Mouse (Mus musculus): ENCODE measurements around the gene Cit. TPM values are rescaled to one million over a fixed set of nuclear protein-coding genes. Genes with fewer than 3 reads are reported as not detected.
A peak's percentile ranks its signal among the peaks of the same experiment; 100 is the strongest.

The Cit gene
- polyA plus RNA-seq, 1 experiment from 2014 or later: 11.7 TPM

GRCm38 (mm10) chr5:116017391-116017790 lies 172.3 kb downstream of the Cit start:
- ChIA-PET CTCF (interaction anchor here (4.8 kb wide), 1 partner anchor 10 kb away, joined by 26 read pairs; no protein-coding TSS in a partner anchor), POLR2A (interaction anchor here (1.5 kb wide), 1 partner anchor 39 kb away, joined by 3 read pairs; no protein-coding TSS in a partner anchor)
- no peaks in the 10 kb centered on the region for H3K27me3 ChIP-seq
- in situ Hi-C loops (cut with MboI; ENCODE audit: low pct_unique_long_range_greater_than_20kb): loop anchor here (10.0 kb wide), 1 partner anchor 1347 kb away; no protein-coding TSS in a partner anchor
- TF ChIP-seq CTCF (IDR thresholded peaks at IDR 0.05): no peak
- DNase-seq (ENCODE audit: low read depth, low spot score) (no peak), ATAC-seq (no peak)

- ChIA-PET CTCF (interaction anchor here (4.8 kb wide), 1 partner anchor 11 kb away, joined by 26 read pairs; no protein-coding TSS in a partner anchor), POLR2A (interaction anchor here (1.5 kb wide), 1 partner anchor 40 kb away, joined by 3 read pairs; no protein-coding TSS in a partner anchor)
- in situ Hi-C loops (cut with MboI; ENCODE audit: low pct_unique_long_range_greater_than_20kb): loop anchor here (10.0 kb wide), 1 partner anchor 1347 kb away; no protein-coding TSS in a partner anchor
- ATAC-seq (no peak), DNase-seq (ENCODE audit: low read depth, low spot score) (no peak)
- no peaks in the 10 kb centered on the region for H3K27me3 ChIP-seq
- no peak for TF ChIP-seq CTCF (IDR thresholded peaks at IDR 0.05)
These were observed 173.1 kb downstream of the Cit start for GRCm38 (mm10) chr5:116018196-116018595.

- peak; percentile 58 for ATAC-seq
These were observed 173.7 kb downstream of the Cit start for GRCm38 (mm10) chr5:116018784-116019183.

GRCm38 (mm10) chr5:116019371-116019770 lies 174.3 kb downstream of the Cit start:
- in situ Hi-C loops (cut with MboI; ENCODE audit: low pct_unique_long_range_greater_than_20kb): loop anchor here (10.0 kb wide), 1 partner anchor 1345 kb away; no protein-coding TSS in a partner anchor
- ChIA-PET POLR2A (interaction anchor here (0.6 to 1.3 kb wide), 2 partner anchors 41 to 177 kb away, joined by 3 to 4 read pairs; no protein-coding TSS in a partner anchor), CTCF (interaction anchor here (0.8 to 4.8 kb wide), 4 partner anchors 12 to 229 kb away, joined by 3 to 26 read pairs (median 4); no protein-coding TSS in a partner anchor)
- DNase-seq (ENCODE audit: low read depth, low spot score) (no peak), ATAC-seq (no peak)
- H3K27me3 ChIP-seq: no peaks in the 10 kb centered on the region
- TF ChIP-seq CTCF (IDR thresholded peaks at IDR 0.05): no peak

More at GRCm38 (mm10) chr5:116018784-116019183, 173.7 kb downstream of the Cit start:
- TF ChIP-seq CTCF (IDR thresholded peaks at IDR 0.05): no peak
- no peak for DNase-seq (ENCODE audit: low read depth, low spot score)
- POLR2A ChIA-PET: no interaction called here
- H3K27me3 ChIP-seq: no peaks in the 10 kb centered on the region
- CTCF ChIA-PET: interaction anchor here (0.8 to 4.8 kb wide), 4 partner anchors 12 to 228 kb away, joined by 3 to 26 read pairs (median 4); no protein-coding TSS in a partner anchor
- in situ Hi-C loops (cut with MboI; ENCODE audit: low pct_unique_long_range_greater_than_20kb): loop anchor here (10.0 kb wide), 1 partner anchor 1346 kb away; no protein-coding TSS in a partner anchor

- in situ Hi-C loops (cut with MboI; ENCODE audit: low pct_unique_long_range_greater_than_20kb): loop anchor here (5.0 kb wide), 1 partner anchor 44 kb away; no protein-coding TSS in a partner anchor
- DNase-seq (ENCODE audit: low read depth, low spot score) (no peak), ATAC-seq (no peak)
- ChIA-PET CTCF (interaction anchor here (1.1 to 2.4 kb wide), 2 partner anchors 8 to 42 kb away, joined by 3 to 13 read pairs; no protein-coding TSS in a partner anchor), POLR2A (interaction anchor here (2.2 kb wide), 1 partner anchor 8 kb away, joined by 9 read pairs; no protein-coding TSS in a partner anchor)
- H3K27me3 ChIP-seq: no peaks in the 10 kb centered on the region
- no peak for TF ChIP-seq CTCF (IDR thresholded peaks at IDR 0.05)
These were observed 176.5 kb downstream of the Cit start for GRCm38 (mm10) chr5:116021552-116021951.

GRCm38 (mm10) chr5:116022131-116022530 lies 177.1 kb downstream of the Cit start:
- DNase-seq (ENCODE audit: low read depth, low spot score): no peak
- CTCF ChIA-PET: interaction anchor here (1.1 to 2.9 kb wide), 3 partner anchors 9 to 43 kb away, joined by 3 to 13 read pairs (median 13); no protein-coding TSS in a partner anchor
- in situ Hi-C loops (cut with MboI; ENCODE audit: low pct_unique_long_range_greater_than_20kb): loop anchor here (5.0 kb wide), 1 partner anchor 45 kb away; no protein-coding TSS in a partner anchor
- TF ChIP-seq CTCF (IDR thresholded peaks at IDR 0.05): no peak
- POLR2A ChIA-PET: interaction anchor here (1.4 to 2.2 kb wide), 3 partner anchors 9 to 13 kb away, joined by 4 to 13 read pairs (median 9); no protein-coding TSS in a partner anchor
- no peak for ATAC-seq
- H3K27me3 ChIP-seq: no peaks in the 10 kb centered on the region

- in situ Hi-C loops (cut with MboI; ENCODE audit: low pct_unique_long_range_greater_than_20kb): loop anchor here (5.0 kb wide), 1 partner anchor 45 kb away; no protein-coding TSS in a partner anchor
- POLR2A ChIA-PET: interaction anchor here (1.4 to 2.2 kb wide), 4 partner anchors 10 to 45 kb away, joined by 4 to 13 read pairs (median 6); no protein-coding TSS in a partner anchor
- CTCF ChIA-PET: interaction anchor here (0.8 to 2.9 kb wide), 6 partner anchors 13 to 1283 kb away, joined by 3 to 13 read pairs (median 3); no protein-coding TSS in a partner anchor
- DNase-seq (ENCODE audit: low read depth, low spot score): no peak
- no peak for ATAC-seq
- TF ChIP-seq CTCF (IDR thresholded peaks at IDR 0.05): no peak
- H3K27me3 ChIP-seq: no peaks in the 10 kb centered on the region
These were observed 177.7 kb downstream of the Cit start for GRCm38 (mm10) chr5:116022658-116023200.

GRCm38 (mm10) chr5:116023251-116023661 lies 178.2 kb downstream of the Cit start:
- ATAC-seq (peak; percentile 31), DNase-seq (ENCODE audit: low read depth, low spot score) (peak; percentile 70)
- no peaks in the 10 kb centered on the region for H3K27me3 ChIP-seq
- TF ChIP-seq CTCF (IDR thresholded peaks at IDR 0.05): no peak
- ChIA-PET CTCF (interaction anchor here (0.8 to 2.9 kb wide), 7 partner anchors 14 to 1282 kb away, joined by 3 to 13 read pairs (median 3); no protein-coding TSS in a partner anchor), POLR2A (interaction anchor here (1.2 to 1.9 kb wide), 4 partner anchors 10 to 45 kb away, joined by 4 to 13 read pairs (median 6); no protein-coding TSS in a partner anchor)
- in situ Hi-C loops (cut with MboI; ENCODE audit: low pct_unique_long_range_greater_than_20kb): loop anchor here (5.0 kb wide), 1 partner anchor 46 kb away; no protein-coding TSS in a partner anchor

GRCm38 (mm10) chr5:116023821-116024284 lies 178.8 kb downstream of the Cit start:
- H3K27me3 ChIP-seq: no peaks in the 10 kb centered on the region
- ATAC-seq (peak; percentile 18), DNase-seq (ENCODE audit: low read depth, low spot score) (no peak)
- in situ Hi-C loops (cut with MboI; ENCODE audit: low pct_unique_long_range_greater_than_20kb): loop anchor here (5.0 kb wide), 1 partner anchor 47 kb away; no protein-coding TSS in a partner anchor
- no peak for TF ChIP-seq CTCF (IDR thresholded peaks at IDR 0.05)
- POLR2A ChIA-PET: interaction anchor here (1.2 to 1.9 kb wide), 4 partner anchors 11 to 46 kb away, joined by 4 to 13 read pairs (median 6); no protein-coding TSS in a partner anchor
- CTCF ChIA-PET: interaction anchor here (0.8 to 2.9 kb wide), 7 partner anchors 14 to 1282 kb away, joined by 3 to 13 read pairs (median 3); no protein-coding TSS in a partner anchor
